Mouse (Mus musculus) kidney, embryonic 14.5 days (tissue): ENCODE data around the gene Nt5m. TPM values are rescaled to one million over a fixed set of nuclear protein-coding genes. Genes with fewer than 3 reads are reported as not detected.

Experiments
- polyA plus RNA-seq: library from polyadenylated mRNA; unstranded; fragments of >200 nt; fragmentation: Nextera tagmentation; extraction: Ambion mirVana; gene quantifications from 2 replicates; pipeline ENCODE4 v1.2.1, GENCODE M21; 2014

The Nt5m gene
- polyA plus RNA-seq, 1 experiment from 2014 or later: 36.0 TPM

Other genes with a start within 250 kb of the Nt5m start
- not detected in 2 replicates for gene Olfr223, start 246.2 kb upstream of the Nt5m start, polyA plus RNA-seq
- 53.4 and 64.1 TPM in 2 replicates for gene Mprip, start 178.1 kb upstream of the Nt5m start, polyA plus RNA-seq
- 1.3 and 1.4 TPM in 2 replicates for gene Pld6, start 51.8 kb upstream of the Nt5m start, polyA plus RNA-seq
- 18.9 and 30.2 TPM in 2 replicates for gene Flcn, start 29.4 kb upstream of the Nt5m start, polyA plus RNA-seq
- gene Cops3, start 391 bp downstream of the Nt5m start, polyA plus RNA-seq: 240 and 241 TPM in 2 replicates
- 41.3 and 43.7 TPM in 2 replicates for gene Med9, start 108.8 kb downstream of the Nt5m start, polyA plus RNA-seq
- 3.0 and 3.6 TPM in 2 replicates for gene Rasd1, start 125.5 kb downstream of the Nt5m start, polyA plus RNA-seq
- gene Pemt, start 207.0 kb downstream of the Nt5m start, polyA plus RNA-seq: 13.6 and 13.9 TPM in 2 replicates